Comparison of ENCODE assay signal across 23 mouse cellular contexts in the genomic region with DNA sequence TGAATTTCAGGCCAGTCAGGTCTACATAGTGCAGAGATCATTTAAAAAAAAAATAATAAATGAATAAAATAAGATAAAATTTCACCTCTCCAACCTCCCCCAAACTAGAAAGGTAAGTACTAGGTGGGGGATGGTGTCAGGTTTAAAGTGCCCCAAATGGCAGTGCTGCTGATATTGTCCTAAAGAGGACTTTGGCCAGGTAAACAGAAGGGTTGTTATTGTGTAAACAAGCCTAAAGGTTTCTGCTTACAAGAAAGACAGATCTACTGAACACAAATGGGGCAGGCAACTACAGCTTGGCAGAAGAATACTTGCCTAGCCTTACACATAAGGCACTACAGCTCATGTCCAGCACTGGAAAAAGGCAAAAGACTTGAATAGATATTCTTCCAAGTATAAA.
"Had no signal": no experiment of that assay in that cellular context is flagged by ENCODE, and none has a peak within 500 bp of the region (broad histone marks: within the 10 kb centered on the region; RNA-seq: fewer than 3 reads in every experiment).

No protein-coding gene starts in this region.

- H3K9ac ChIP-seq: heart, embryonic 12.5 days; hindbrain, embryonic 13.5 days; hindbrain, embryonic 15.5 days; kidney, embryonic 15.5 days; limb, embryonic 13.5 days; limb, embryonic 15.5 days had no signal

- H3K27me3 ChIP-seq: heart, embryonic 12.5 days; hindbrain, embryonic 13.5 days; hindbrain, embryonic 15.5 days; kidney, embryonic 15.5 days; limb, embryonic 13.5 days; limb, embryonic 15.5 days had no signal

- H3K9me3 ChIP-seq: heart, embryonic 10.5 days; hindbrain, embryonic 13.5 days; hindbrain, embryonic 15.5 days; kidney, embryonic 15.5 days; limb, embryonic 13.5 days; limb, embryonic 15.5 days had no signal

- DNase-seq: gastrocnemius, adult 2 months; gastrocnemius, postnatal 10 days; gastrocnemius, postnatal 25 days; heart, adult 18-20 months; heart, postnatal 10 days; kidney, adult 11 months; kidney, adult 2 months; kidney, adult 9 months; kidney, postnatal 14 days; kidney, postnatal 36 days; layer of hippocampus, adult 9-11 months; layer of hippocampus, postnatal 36 days; left cerebral cortex, postnatal 4 days had no signal

- ATAC-seq: hindbrain, postnatal 0 days; intestine, embryonic 16.5 days had no signal

- H3K4me3 ChIP-seq: gastrocnemius, adult 2 months; heart, embryonic 10.5 days; heart, embryonic 12.5 days; hindbrain, embryonic 13.5 days; hindbrain, embryonic 15.5 days; kidney, embryonic 15.5 days; limb, embryonic 13.5 days; limb, embryonic 15.5 days had no signal

- H3K36me3 ChIP-seq: heart, embryonic 10.5 days; heart, embryonic 12.5 days; hindbrain, embryonic 13.5 days; hindbrain, embryonic 15.5 days; kidney, embryonic 15.5 days; limb, embryonic 13.5 days; limb, embryonic 15.5 days had no signal

- H3K4me1 ChIP-seq: heart, embryonic 10.5 days; heart, embryonic 12.5 days; hindbrain, embryonic 13.5 days; hindbrain, embryonic 15.5 days; kidney, embryonic 15.5 days; limb, embryonic 13.5 days; limb, embryonic 15.5 days had no signal

- H3K4me2 ChIP-seq: heart, embryonic 12.5 days; hindbrain, embryonic 13.5 days; hindbrain, embryonic 15.5 days; kidney, embryonic 15.5 days; limb, embryonic 13.5 days; limb, embryonic 15.5 days had no signal

- H3K27ac ChIP-seq: gastrocnemius, adult 2 months; heart, embryonic 10.5 days; hindbrain, embryonic 13.5 days; hindbrain, embryonic 15.5 days; hindbrain, postnatal 0 days; kidney, embryonic 15.5 days; kidney, postnatal 0 days; limb, embryonic 13.5 days; limb, embryonic 15.5 days had no signal
